In genomic region chr14:26533821-26534756, GRCm38 (mm10) we compare ENCODE assay signal across 8 mouse cellular contexts. TPM values are rescaled to one million over a fixed set of nuclear protein-coding genes. Genes with fewer than 3 reads are reported as not detected.
DNase-seq lines count a peak whose midpoint lies in the region; ATAC-seq and TF ChIP-seq lines count a peak whose summit lies in the region.

No protein-coding gene starts in this region.

- in situ Hi-C loops in ES-E14 (cut with MboI; ENCODE audit: low sequenced_read_pairs in 2 of 2, unreplicated experiment in 2 of 2): loop anchor here in 1 of 2 experiments (10.0 kb wide), 1 partner anchor 61 kb away; no protein-coding TSS in a partner anchor

- H3K4me1 ChIP-seq in ES-E14 (ENCODE audit: control insufficient read depth in 2 of 2, insufficient read depth in 2 of 2, low read length in 2 of 2, poor library complexity in 1 of 2): peaks cover 0 to 8% of the 10 kb centered on the region in 2 experiments; a peak in 2 of 4 replicates
- H3K4me1 ChIP-seq in embryonic facial prominence, embryonic 14.5 days (ENCODE audit: control insufficient read depth, insufficient read depth, low read length): peaks cover 28% of the 10 kb centered on the region
- H3K4me1 ChIP-seq in heart, embryonic 11.5 days (ENCODE audit: control insufficient read depth, insufficient read depth, low read length): peaks cover 12% of the 10 kb centered on the region
- peaks cover 12% of the 10 kb centered on the region; the same call in 1 of the 2 replicates for H3K4me1 ChIP-seq in lung, embryonic 14.5 days (ENCODE audit: insufficient read depth)

- peaks cover 5% of the 10 kb centered on the region; the same call in 1 of the 2 replicates for H3K36me3 ChIP-seq in ES-E14 (ENCODE audit: control insufficient read depth, insufficient read depth, low read length, poor library complexity, severe bottlenecking)
- 0 out of 2 replicates have a peak, but pooled peaks cover 9% of the 10 kb centered on the region for H3K36me3 ChIP-seq in embryonic facial prominence, embryonic 14.5 days (ENCODE audit: control insufficient read depth, insufficient read depth, low read length)
- H3K36me3 ChIP-seq in heart, embryonic 11.5 days (ENCODE audit: control insufficient read depth, insufficient read depth, low read length): no peaks in the 10 kb centered on the region
- no peaks in the 10 kb centered on the region; the same call in 1 of the 2 replicates for H3K36me3 ChIP-seq in lung, embryonic 14.5 days (ENCODE audit: insufficient read depth)

- peak overlapping the region; percentile 69 for H3K4me2 ChIP-seq in embryonic facial prominence, embryonic 14.5 days (ENCODE audit: low read depth, low read length)
- H3K4me2 ChIP-seq in heart, embryonic 11.5 days: peak overlapping the region; percentile 95
- peak overlapping the region; percentile 83 for H3K4me2 ChIP-seq in lung, embryonic 14.5 days

- no peaks in the 10 kb centered on the region for H3K9me3 ChIP-seq in ES-E14 (ENCODE audit: control insufficient read depth, insufficient read depth, low read depth, low read length)
- H3K9me3 ChIP-seq in embryonic facial prominence, embryonic 14.5 days (ENCODE audit: control insufficient read depth, low read length): no peaks in the 10 kb centered on the region
- H3K9me3 ChIP-seq in heart, embryonic 11.5 days (replicated peaks; ENCODE audit: control insufficient read depth, low read length): no peaks in the 10 kb centered on the region
- no peaks in the 10 kb centered on the region for H3K9me3 ChIP-seq in lung, embryonic 14.5 days (ENCODE audit: low read depth, low read length)

- peak overlapping the region; percentile 81 to 100 for H3K4me3 ChIP-seq in ES-E14 (ENCODE audit: insufficient read depth in 1 of 2, low read depth in 1 of 2, low read length in 2 of 2, poor library complexity in 1 of 2, severe bottlenecking in 1 of 2)
- peak overlapping the region; percentile 86 for H3K4me3 ChIP-seq in embryonic facial prominence, embryonic 14.5 days (ENCODE audit: low read depth, low read length)
- H3K4me3 ChIP-seq in heart, embryonic 11.5 days (ENCODE audit: low read depth, low read length): peak overlapping the region; percentile 96
- H3K4me3 ChIP-seq in lung, embryonic 14.5 days (ENCODE audit: low read depth, low read length): peak overlapping the region; percentile 95

- H3K27ac ChIP-seq in ES-E14 (ENCODE audit: insufficient read depth, low read depth, low read length, poor library complexity, severe bottlenecking): peak overlapping the region; percentile 85
- peak overlapping the region; percentile 68 for H3K27ac ChIP-seq in embryonic facial prominence, embryonic 14.5 days (replicated peaks; ENCODE audit: low read depth, low read length)
- H3K27ac ChIP-seq in heart, embryonic 11.5 days (ENCODE audit: low read depth, low read length): peak overlapping the region; percentile 87
- peak overlapping the region; percentile 84 for H3K27ac ChIP-seq in lung, embryonic 14.5 days (ENCODE audit: low read depth)

- ATAC-seq in embryonic facial prominence, embryonic 14.5 days (ENCODE audit: low read depth): peak; percentile 85
- ATAC-seq in heart, embryonic 11.5 days (replicated peaks; ENCODE audit: insufficient number of reproducible peaks, low FRiP score, low TSS enrichment): peak; percentile 82
- ATAC-seq in lung, embryonic 14.5 days (ENCODE audit: insufficient read depth): peak; percentile 89

- DNase-seq in ES-E14 (ENCODE audit: low read depth, low spot score): no peak
- DNase-seq in adrenal gland, adult 8-10 months: peak; percentile 55
- DNase-seq in embryonic facial prominence, embryonic 14.5 days (ENCODE audit: low spot score): peak; percentile 36
- peak; percentile 58 for DNase-seq in kidney, postnatal 14 days
- DNase-seq in lung, embryonic 14.5 days: peak; percentile 62
- DNase-seq in retina, postnatal 7 days (ENCODE audit: low read depth, low spot score): peak; percentile 4
- DNase-seq in urinary bladder, postnatal 4 days (ENCODE audit: low spot score in 2 of 2): peak; percentile 24 to 62

- no peak for TF ChIP-seq CTCF in lung, embryonic 14.5 days (IDR thresholded peaks at IDR 0.05; ENCODE audit: low read depth)

- WGBS in embryonic facial prominence, embryonic 14.5 days: 1% methylated on average over 27 of the region's 92 CpGs
- WGBS in heart, embryonic 11.5 days (ENCODE audit: insufficient replicate concordance): under 1% methylated on average over 89 of the region's 92 CpGs
- under 1% methylated on average over 87 of the region's 92 CpGs for WGBS in lung, embryonic 14.5 days

- peak overlapping the region; percentile 99 for H3K9ac ChIP-seq in ES-E14 (ENCODE audit: insufficient read depth, low read depth, low read length, poor library complexity, severe bottlenecking)
- peak overlapping the region; percentile 86 for H3K9ac ChIP-seq in embryonic facial prominence, embryonic 14.5 days (ENCODE audit: low read depth, low read length)
- H3K9ac ChIP-seq in heart, embryonic 11.5 days (ENCODE audit: low read depth, low read length): peak overlapping the region; percentile 95
- H3K9ac ChIP-seq in lung, embryonic 14.5 days: peak overlapping the region; percentile 92

- no peaks in the 10 kb centered on the region for H3K27me3 ChIP-seq in embryonic facial prominence, embryonic 14.5 days (replicated peaks; ENCODE audit: control insufficient read depth, insufficient read depth, low read length)
- H3K27me3 ChIP-seq in heart, embryonic 11.5 days (ENCODE audit: control insufficient read depth, insufficient read depth, low read length): no peaks in the 10 kb centered on the region
- no peaks in the 10 kb centered on the region for H3K27me3 ChIP-seq in lung, embryonic 14.5 days (ENCODE audit: insufficient read depth, low read length)

TF ChIP-seq in ES-E14, 5 proteins besides CTCF, POLR2A, EP300 and RAD21:
- TF ChIP-seq CHD2 (IDR thresholded peaks at IDR 0.05; ENCODE audit: low read depth, low read length) (peak; percentile 54; the same call in 1 of the 2 replicates), ZC3H11A (IDR thresholded peaks at IDR 0.05; ENCODE audit: borderline replicate concordance, low read depth, low read length) (no peak)

RNA-seq across cellular contexts. Expression of gene Slmap, which starts 0.6 kb away (rescaled TPM):
- total RNA-seq in ES-E14 (2012; rRNA removed): 45.0 and 45.2 TPM in 2 replicates
- 10 to 100 TPM; 71.2 to 93.9 (median 81.5) TPM for total RNA-seq in adrenal gland, adult 8-10 months (2022)
- polyA plus RNA-seq in embryonic facial prominence, embryonic 14.5 days (2014; fragmentation: Nextera tagmentation; extraction: Ambion mirVana): 28.0 and 28.9 TPM in 2 replicates
- 76.2 and 91.2 TPM in 2 replicates for polyA plus RNA-seq in heart, embryonic 11.5 days (2014; fragmentation: Nextera tagmentation; extraction: Ambion mirVana)
- polyA plus RNA-seq in lung, embryonic 14.5 days (2014; fragmentation: Nextera tagmentation; extraction: Ambion mirVana): 30.1 and 31.4 TPM in 2 replicates

RNA-seq across cellular contexts. Expression of gene Dennd6a, which starts 39.6 kb away (rescaled TPM):
- total RNA-seq in ES-E14 (2012; rRNA removed): 19.9 and 22.4 TPM in 2 replicates
- total RNA-seq in adrenal gland, adult 8-10 months (2022): 10 to 100 TPM; 31.6 to 44.2 (median 40.0) TPM
- 27.8 and 28.5 TPM in 2 replicates for polyA plus RNA-seq in embryonic facial prominence, embryonic 14.5 days (2014; fragmentation: Nextera tagmentation; extraction: Ambion mirVana)
- 28.1 and 29.8 TPM in 2 replicates for polyA plus RNA-seq in heart, embryonic 11.5 days (2014; fragmentation: Nextera tagmentation; extraction: Ambion mirVana)
- 38.9 and 39.1 TPM in 2 replicates for polyA plus RNA-seq in lung, embryonic 14.5 days (2014; fragmentation: Nextera tagmentation; extraction: Ambion mirVana)
